Mouse (Mus musculus) left cerebral cortex, adult 2 months (tissue): ENCODE data around the gene Ttyh1. TPM values are rescaled to one million over a fixed set of nuclear protein-coding genes. Genes with fewer than 3 reads are reported as not detected.
A peak's percentile ranks its signal among the peaks of the same experiment; 100 is the strongest.

ENCODE experiments used
- DNase-seq, 2 experiments: peaks; one replicate each; pipeline ENCODE4 v3.0.0; 2021 to 2022; ENCODE audit warnings: low spot score in 2 of 2, mixed read lengths in 1 of 2; ENCODE audit errors: extremely low spot score in 1 of 2
- H3K27ac ChIP-seq: fragments of 200-600 bp; 2 replicates; pipeline ENCODE4 v1.8.1; 2022
- H3K4me3 ChIP-seq: fragments of 200-600 bp; 2 replicates; pipeline ENCODE4 v1.8.1; 2022
- CTCF ChIP-seq: fragments of 200-600 bp; IDR thresholded peaks from 2 replicates; pipeline ENCODE4 v1.8.1; 2022; ENCODE audit warnings: antibody characterized with exemption, mild to moderate bottlenecking, moderate library complexity
- intact Hi-C: fragments of 180-260 bp; cut with DNase I; formaldehyde crosslinking; loops from one replicate; pipeline ENCODE4 v1.15.1; 2025
- long read RNA-seq, 2 experiments: library from polyadenylated mRNA; stranded (forward); transcript quantifications; one replicate each; pipeline ENCODE4 v2.0.0; 2021; ENCODE audit warnings: borderline mapping rate in 2 of 2
- total RNA-seq, 2 experiments: library from RNA; stranded (reverse); gene quantifications; 2 replicates each; pipeline ENCODE4 v1.2.3; 2021

The Ttyh1 gene
- total RNA-seq, result 100 to 1,000 TPM; 667 to 745 TPM
- long read RNA-seq, experiment 1, full-length matches to known transcripts, result 485 of 594 reads
- long read RNA-seq, experiment 1, partial matches to known transcripts, result 38 of 594 reads
- long read RNA-seq, experiment 1, other reads (novel, unspliced or antisense), result 71 of 594 reads
- long read RNA-seq, experiment 2, full-length matches to known transcripts, result 405 of 550 reads
- long read RNA-seq, experiment 2, partial matches to known transcripts, result 62 of 550 reads
- long read RNA-seq, experiment 2, other reads (novel, unspliced or antisense), result 83 of 550 reads

DNA sequence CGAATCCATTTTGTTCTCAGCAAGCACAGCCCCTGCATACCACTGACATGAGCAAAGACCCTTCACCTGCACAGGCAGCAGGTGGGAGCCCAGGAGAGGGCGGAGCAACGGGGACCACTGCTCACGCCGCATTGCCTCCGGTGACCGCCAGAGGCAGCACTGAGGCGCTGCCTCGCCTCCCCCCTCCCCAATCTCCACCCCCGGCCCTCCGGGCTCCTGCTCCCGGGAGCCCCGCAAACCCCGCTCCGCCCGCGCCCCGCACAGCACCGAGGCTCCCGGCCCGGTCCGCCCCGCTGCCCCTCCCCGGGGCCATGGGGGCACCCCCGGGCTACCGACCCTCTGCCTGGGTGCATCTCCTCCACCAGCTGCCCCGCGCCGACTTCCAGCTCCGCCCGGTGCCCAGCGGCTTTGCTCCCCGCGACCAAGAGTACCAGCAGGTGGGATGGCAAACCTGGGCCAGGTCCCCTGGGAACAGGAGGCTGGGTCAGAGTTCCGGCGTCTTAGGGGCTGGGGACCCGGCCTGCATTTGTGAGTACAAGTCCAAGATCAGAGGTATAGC lies at the start of gene Ttyh1:
Gene Ttyh1, plus strand, starts transcription at position 65 of the 559 bp plus-strand sequence.
- intact Hi-C loops, result no loop called here
- DNase-seq, result peak; percentile 85

DNA sequence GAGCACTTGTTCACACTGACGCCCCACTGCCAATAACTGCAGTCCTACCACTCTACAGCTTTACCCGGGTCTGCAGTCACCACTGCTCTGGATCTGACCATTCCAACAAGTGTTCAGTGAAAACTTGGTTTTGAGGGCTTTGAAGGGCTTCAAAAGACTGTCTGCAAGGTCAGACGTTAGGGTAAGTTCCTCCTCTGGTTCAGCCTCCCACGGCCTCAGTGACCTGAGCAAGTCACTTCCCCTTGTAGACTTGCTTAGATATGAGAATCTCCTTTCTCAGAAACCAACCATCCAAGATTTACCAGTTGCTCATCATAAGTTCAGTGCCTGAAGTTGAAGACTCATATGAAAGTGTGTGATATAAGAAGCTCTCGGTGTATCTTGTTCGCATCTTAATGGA lies 48.1 kb upstream of the Ttyh1 start:
- no peak overlapping the region for H3K27ac ChIP-seq
- no peak for TF ChIP-seq CTCF
- DNase-seq, result no peak
- intact Hi-C loops, result no loop called here
- no peak overlapping the region for H3K4me3 ChIP-seq

More for the DNA sequence above, at the start of gene Ttyh1:
- Histone ChIP-seq H3K4me3 (peak within 1 kb of the TSS; percentile 97), H3K27ac (peak within 1 kb of the TSS; percentile 100)
- TF ChIP-seq CTCF, result peak; percentile 100

DNA sequence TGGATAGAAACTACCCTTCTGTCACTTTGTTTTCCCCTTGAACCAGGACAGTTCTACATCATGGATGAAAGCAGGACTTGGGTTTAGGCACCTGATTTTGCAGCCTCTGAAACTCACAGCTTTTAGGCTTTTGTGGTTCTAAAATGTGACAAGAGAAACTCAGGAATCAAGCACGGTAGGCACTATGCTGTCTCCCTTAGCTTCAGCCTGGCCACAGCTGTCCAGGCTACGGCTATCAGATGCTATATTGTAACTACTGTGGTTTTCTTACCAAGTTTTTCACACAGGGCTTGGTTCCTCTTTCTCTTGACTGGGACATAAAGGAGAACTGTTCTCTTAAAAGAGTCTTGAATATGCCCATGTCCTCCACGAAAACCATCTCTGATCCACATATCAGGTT lies 46.1 kb upstream of the Ttyh1 start:
- Histone ChIP-seq H3K4me3 (no peak overlapping the region), H3K27ac (no peak overlapping the region)
- no peak for DNase-seq
- TF ChIP-seq CTCF, result no peak
- intact Hi-C loops, result no loop called here

DNA sequence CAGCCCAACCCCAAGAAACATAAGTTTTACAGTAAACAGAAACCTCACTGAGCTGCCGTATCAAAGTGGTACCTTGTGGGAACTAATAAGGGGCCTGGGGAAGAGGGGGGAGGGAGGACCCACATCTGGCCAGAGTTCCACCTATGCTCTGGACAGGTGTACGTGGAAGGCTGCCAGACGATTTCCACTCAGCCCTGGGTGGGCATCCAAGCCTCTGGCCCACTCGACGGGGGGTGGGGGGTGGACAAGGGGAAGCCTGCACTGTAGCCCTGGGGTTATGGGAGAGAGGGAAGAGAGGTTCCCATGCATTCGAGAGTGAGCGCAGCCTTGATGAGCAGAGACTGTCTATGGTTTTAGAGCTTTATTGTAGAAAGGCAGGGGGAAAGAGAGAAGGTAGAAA lies 39.7 kb upstream of the Ttyh1 start:
- intact Hi-C loops, result no loop called here
- DNase-seq, result no peak
- no peak overlapping the region for H3K4me3 ChIP-seq
- TF ChIP-seq CTCF, result no peak
- no peak overlapping the region for H3K27ac ChIP-seq

DNA sequence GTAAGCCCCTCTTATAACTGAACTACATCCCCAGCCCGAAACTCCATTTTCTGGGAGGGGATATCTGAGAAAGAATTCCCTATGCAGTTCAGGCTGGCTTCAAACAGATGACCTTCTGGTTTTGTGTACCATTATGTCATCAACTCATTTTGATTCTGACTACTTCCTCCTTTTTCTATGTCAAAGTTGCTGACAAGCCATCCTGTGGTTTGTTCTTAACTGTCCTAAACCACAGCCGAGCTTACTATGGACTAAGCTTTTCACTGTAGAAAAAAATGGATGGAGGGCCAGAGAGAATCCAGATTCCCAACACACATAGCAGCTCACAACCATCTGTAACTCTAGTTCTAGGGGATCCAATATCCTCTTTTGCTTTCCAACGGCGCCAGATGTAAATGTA lies 38.7 kb upstream of the Ttyh1 start:
- intact Hi-C loops, result no loop called here
- no peak overlapping the region for H3K27ac ChIP-seq
- DNase-seq, result no peak
- TF ChIP-seq CTCF, result no peak
- no peak overlapping the region for H3K4me3 ChIP-seq

DNA sequence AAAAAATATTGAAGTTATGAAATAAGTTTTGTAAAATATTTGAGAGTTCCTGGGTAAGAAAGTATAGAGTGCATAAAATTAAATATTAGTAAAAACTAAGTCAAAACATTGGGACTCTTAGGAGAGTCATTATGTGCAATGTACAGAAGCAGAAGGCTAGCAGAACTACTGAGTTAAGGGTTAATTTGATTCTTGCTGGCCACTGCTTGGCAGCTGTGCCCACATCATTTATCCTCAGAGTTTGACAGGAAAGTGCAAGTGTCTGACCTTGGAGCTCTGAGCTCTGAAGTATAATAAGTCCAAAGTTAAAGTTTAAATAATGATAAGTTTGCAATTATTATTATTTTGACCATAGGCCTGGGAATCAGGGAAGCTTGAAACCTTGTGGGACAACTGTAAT lies 37.5 kb upstream of the Ttyh1 start:
- TF ChIP-seq CTCF, result no peak
- Histone ChIP-seq H3K4me3 (no peak overlapping the region), H3K27ac (no peak overlapping the region)
- DNase-seq, result no peak
- intact Hi-C loops, result no loop called here

DNA sequence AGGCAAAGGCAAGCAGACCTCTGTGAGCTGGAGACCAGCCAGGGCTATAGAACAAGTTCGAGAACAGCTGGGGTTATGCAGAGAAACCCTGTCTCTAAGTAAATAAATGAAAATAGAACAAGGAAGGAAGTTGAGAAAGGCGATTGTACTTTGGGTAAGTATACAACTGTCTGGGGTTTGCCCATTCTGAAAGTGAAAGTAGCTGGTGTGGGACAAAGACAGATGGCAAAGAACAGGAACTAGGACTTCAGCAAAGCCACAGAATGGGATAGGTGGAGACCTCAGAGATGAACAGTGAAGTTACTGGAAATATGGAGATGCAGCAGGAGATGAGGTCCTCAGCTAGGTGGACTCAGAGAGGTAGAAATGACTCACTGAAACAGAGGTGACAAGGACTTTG lies 36.4 kb upstream of the Ttyh1 start:
- DNase-seq, result no peak
- Histone ChIP-seq H3K27ac (no peak overlapping the region), H3K4me3 (no peak overlapping the region)
- TF ChIP-seq CTCF, result no peak
- intact Hi-C loops, result no loop called here

DNA sequence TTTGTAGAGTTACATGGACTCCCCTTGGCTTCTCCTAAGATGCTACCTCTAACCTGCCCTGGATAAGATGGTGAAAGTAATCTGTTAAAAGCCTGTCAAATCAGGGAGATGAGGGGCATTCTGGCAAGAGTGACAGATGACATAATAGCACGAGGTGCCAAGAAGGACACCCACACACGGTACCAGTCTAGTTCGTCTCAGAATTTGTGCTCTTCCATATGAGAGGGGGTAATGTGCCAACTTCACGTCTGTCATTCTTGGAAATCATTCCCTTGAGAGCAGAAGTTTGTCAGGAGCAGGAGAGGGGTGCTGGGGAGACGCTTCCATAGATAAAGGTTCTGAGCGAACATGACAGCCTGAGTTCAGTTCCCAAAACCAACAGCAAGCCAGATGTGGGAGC lies 35.0 kb upstream of the Ttyh1 start:
- Histone ChIP-seq H3K27ac (no peak overlapping the region), H3K4me3 (no peak overlapping the region)
- no peak for DNase-seq
- intact Hi-C loops, result no loop called here
- no peak for TF ChIP-seq CTCF

DNA sequence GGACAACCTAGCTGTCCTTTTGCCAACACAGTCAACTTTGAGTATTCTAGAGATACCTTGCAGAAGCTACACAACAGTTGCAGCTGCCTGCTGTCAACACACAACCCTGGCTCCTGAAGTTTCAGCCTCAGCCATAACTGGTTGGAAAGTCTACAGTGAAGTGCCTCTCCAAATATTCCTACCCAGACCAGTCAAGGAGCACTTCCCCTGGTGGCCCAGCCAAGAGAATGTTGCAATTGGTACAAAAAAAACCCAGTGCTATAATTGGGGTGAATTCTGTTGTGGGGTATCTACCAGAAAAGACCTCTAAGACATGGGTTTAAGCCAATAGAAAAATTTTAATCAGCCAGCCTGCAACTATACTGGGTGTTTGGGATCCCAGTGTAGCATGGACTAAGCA lies 33.6 kb upstream of the Ttyh1 start:
- TF ChIP-seq CTCF, result no peak; the same call in 1 of the 2 replicates
- DNase-seq, result no peak
- Histone ChIP-seq H3K4me3 (no peak overlapping the region), H3K27ac (no peak overlapping the region)
- intact Hi-C loops, result no loop called here

DNA sequence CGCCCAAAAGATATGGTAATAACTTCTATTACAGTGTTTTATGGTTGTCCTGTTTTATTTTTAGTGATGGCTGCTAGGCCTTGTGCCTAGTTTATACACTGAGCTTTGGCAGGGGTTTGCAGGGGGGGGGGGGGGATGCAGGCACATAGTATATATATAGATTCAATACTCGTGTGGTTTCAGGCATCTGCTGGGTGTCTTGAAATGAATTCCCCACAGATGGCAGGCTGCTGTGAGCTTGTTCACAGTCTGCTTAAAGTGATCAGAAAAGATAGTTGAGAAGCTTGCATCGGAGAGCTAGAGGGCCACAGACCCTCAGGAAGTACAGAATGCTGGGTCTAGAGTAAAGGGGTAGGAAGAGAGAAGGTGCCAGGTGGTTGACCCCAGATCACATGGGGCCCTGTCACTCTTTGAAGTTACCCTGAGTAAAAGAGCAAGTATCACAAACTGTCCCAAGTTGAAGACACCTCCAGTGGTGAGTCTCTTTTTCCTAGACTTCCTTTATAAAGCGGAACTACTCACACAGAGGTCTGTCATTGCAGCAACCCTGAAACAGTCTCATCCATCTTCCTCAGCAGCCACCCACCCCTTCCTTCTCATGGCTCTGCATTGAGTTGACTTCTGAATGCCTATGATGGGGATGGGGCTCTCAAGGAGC lies 31.8 kb upstream of the Ttyh1 start:
- H3K27ac ChIP-seq, result peak overlapping the region; percentile 73
- no peak for DNase-seq
- intact Hi-C loops, result no loop called here
- H3K4me3 ChIP-seq, result no peak overlapping the region
- TF ChIP-seq CTCF, result no peak

DNA sequence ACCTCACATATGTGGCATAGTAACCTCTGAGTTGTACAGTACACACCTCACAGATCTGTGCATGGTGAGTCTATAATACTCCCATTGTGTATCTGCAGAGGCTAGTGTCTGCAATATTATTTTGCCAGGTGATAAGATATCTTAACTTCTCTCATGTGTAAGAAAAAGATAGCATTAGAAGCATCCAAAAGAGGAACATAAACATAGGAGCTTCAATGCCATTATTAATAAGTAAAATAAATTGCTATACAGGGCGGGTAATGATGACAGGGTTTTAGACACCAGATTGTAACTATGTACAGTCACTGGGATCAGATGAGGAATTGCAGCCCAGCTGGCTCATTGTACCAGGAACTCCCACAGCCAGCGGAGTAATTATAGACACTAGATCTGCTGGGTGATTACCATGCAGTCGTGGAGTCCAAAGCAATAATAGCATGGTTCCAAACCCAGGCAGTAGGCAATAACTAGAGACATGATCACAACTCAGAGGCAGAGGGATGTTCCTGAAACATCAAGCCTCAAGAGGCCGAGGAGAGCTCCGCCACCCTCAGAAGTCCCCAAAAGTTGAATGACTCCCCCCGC lies 31.2 kb upstream of the Ttyh1 start:
- DNase-seq, result peak; percentile 31 to 42
- intact Hi-C loops, result loop anchor here (1.0 kb wide), 1 partner anchor 29 kb away; no protein-coding TSS in a partner anchor
- Histone ChIP-seq H3K27ac (peak overlapping the region; percentile 73), H3K4me3 (no peak overlapping the region)
- no peak for TF ChIP-seq CTCF

DNA sequence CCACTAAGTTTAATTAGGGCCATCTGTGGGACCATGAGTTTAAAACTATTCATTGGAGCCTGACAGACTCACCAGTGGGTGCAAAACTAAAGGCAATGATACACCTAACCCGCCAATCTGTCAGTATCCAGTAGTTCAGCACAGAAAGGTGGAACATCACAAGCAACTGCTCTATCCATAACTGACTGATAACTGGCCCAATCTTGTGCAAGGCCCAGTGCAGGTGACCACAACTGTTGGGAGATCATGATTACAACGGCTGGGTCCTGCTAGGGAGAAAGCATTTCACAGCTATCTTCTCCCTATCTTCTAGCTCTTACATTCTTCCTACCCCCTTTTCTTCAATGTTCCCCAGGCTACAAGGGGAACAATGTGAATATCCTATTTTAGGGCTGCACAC lies 30.5 kb upstream of the Ttyh1 start:
- TF ChIP-seq CTCF, result no peak
- DNase-seq, result no peak
- Histone ChIP-seq H3K27ac (peak overlapping the region; percentile 73), H3K4me3 (no peak overlapping the region)
- intact Hi-C loops, result loop anchor here (1.0 kb wide), 1 partner anchor 29 kb away; no protein-coding TSS in a partner anchor
